Mouse (Mus musculus) neural tube, embryonic 14.5 days (tissue): ENCODE measurements around the gene Arrdc4. TPM values are rescaled to one million over a fixed set of nuclear protein-coding genes. Genes with fewer than 3 reads are reported as not detected.

Source experiments
- ATAC-seq: fragments of 200-750 bp; cut with Nextera tagmentation; 2 replicates; pipeline ENCODE4 v1.8.0; 2017; ENCODE audit warnings: low read depth, mild to moderate bottlenecking, moderate TSS enrichment, moderate library complexity
- H3K27ac ChIP-seq: fragments of 300-500 bp; sonication (generic); 2 replicates; pipeline ENCODE4 v1.5.1; 2014; ENCODE audit warnings: low read depth, mild to moderate bottlenecking, control low read depth, low read length, moderate library complexity, mixed read lengths
- H3K27me3 ChIP-seq: fragments of 300-500 bp; sonication (generic); 2 replicates; pipeline ENCODE4 v1.6.1; 2014; ENCODE audit warnings: low read length; ENCODE audit not compliant: control insufficient read depth, insufficient read depth
- H3K36me3 ChIP-seq: fragments of 300-500 bp; sonication (generic); 2 replicates; pipeline ENCODE4 v1.6.1; 2014; ENCODE audit warnings: low read length, mixed read lengths; ENCODE audit not compliant: control insufficient read depth, insufficient read depth
- H3K4me1 ChIP-seq: fragments of 300-500 bp; sonication (generic); 2 replicates; pipeline ENCODE4 v1.6.1; 2014; ENCODE audit warnings: low read length; ENCODE audit not compliant: control insufficient read depth, insufficient read depth
- H3K4me2 ChIP-seq: fragments of 300-500 bp; sonication (generic); 2 replicates; pipeline ENCODE4 v1.6.1; 2014; ENCODE audit warnings: mild to moderate bottlenecking, low read depth, low read length, control low read depth
- H3K4me3 ChIP-seq: fragments of 300-500 bp; sonication (generic); 2 replicates; pipeline ENCODE4 v1.5.1; 2014; ENCODE audit warnings: low read depth, low read length, control low read depth, mixed read lengths
- H3K9ac ChIP-seq: fragments of 300-500 bp; sonication (generic); replicated peaks from 2 replicates; pipeline ENCODE4 v1.6.1; 2014; ENCODE audit warnings: low read depth, mild to moderate bottlenecking, control low read depth, low read length, mixed read lengths
- H3K9me3 ChIP-seq: fragments of 300-500 bp; sonication (generic); 2 replicates; pipeline ENCODE4 v1.6.1; 2016; ENCODE audit warnings: low read length; ENCODE audit not compliant: control insufficient read depth
- WGBS: fragments of 180-500 bp; shearing (Covaris S2); extraction: QIAGEN DNeasy Blood & Tissue Kit; methylation state at CpG from one replicate; pipeline ENCODE4 v1.1.7; 2014; 5-methylcytosine and 5-hydroxymethylcytosine counted together
- polyA plus RNA-seq: library from polyadenylated mRNA; unstranded; fragments of >200 nt; fragmentation: Nextera tagmentation; extraction: Ambion mirVana; gene quantifications from 2 replicates; pipeline ENCODE4 v1.2.1, GENCODE M21; 2014

Arrdc4 gene
- polyA plus RNA-seq, result 29.6 and 32.6 TPM in 2 replicates

DNA sequence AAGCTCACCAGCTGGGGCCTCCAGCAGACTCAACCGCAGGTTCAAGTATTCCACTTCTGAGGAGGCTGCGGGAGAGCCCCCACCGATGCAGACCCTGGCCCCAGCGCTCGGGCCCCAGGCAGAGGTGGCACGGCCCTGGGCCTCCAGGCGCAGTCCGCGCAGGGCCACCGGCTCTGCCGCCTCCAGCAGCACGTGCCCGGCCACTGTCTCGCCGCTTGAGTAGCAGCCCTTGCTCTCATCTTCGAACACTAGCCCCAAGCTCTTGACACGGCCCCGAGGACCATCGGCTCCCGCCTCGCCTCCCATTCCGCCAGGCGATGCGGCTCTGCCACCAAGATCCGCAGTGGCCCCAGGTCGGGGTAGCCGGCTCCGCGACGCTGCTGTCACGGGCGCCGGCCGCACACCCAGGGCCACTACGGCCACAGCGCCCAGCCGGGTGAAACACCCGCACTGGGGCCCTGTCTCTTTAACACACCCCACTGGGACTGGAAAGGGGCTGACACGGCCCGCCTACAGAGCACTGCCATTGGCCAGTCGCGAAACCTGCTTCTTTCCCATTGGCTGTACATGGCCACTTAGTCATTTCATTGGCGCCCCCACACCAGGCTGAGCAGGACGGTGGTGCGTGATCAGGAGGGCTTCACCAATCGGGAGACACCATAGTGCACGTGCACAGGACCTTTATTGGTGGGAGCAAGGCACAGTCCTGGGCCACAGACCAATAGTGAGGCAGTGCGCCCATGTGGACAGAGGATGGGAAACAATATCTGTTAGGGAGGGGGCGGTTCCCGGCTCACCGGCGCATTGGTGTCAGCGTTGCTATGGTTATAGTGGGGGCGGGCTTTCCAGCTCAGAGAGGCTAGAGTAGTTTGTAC lies at the start of gene Arrdc4:
Gene Arrdc4 (minus strand): TSS at position 481 of the 875 bp plus-strand sequence.
- H3K4me2 ChIP-seq, result peak within 1 kb of the TSS; percentile 76
- no peaks in the 10 kb centered on the region for H3K9me3 ChIP-seq
- H3K27me3 ChIP-seq, result no peaks in the 10 kb centered on the region
- H3K36me3 ChIP-seq, result peaks cover 8% of the 10 kb centered on the region; the same call in 1 of the 2 replicates
- H3K27ac ChIP-seq, result peak within 1 kb of the TSS; percentile 61
- peak; percentile 100 for ATAC-seq
- under 1% methylated on average over 54 of the region's 54 CpGs for WGBS
- H3K4me1 ChIP-seq, result peaks cover 11% of the 10 kb centered on the region
- peak within 1 kb of the TSS; percentile 88 for H3K9ac ChIP-seq
- peak within 1 kb of the TSS; percentile 64 for H3K4me3 ChIP-seq

DNA sequence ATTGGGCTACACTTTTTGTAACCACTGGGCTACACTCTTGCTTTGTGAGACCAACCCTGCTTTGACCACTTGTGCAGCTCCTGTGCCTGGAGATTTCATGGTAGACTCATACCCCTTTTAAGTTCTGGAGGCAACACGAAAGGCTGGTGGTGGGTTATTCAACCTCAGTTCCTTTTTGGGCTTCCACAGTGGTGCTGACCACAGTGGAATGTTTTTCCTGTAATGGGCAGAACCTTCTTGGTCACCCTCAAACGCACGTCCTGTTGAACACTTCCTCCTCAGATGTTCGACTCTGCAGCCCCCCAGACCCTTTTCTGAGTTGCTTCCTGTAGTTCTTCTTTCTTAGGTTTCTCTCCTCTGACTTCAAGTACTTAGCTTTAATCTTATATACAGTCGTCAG lies 46.5 kb upstream of the Arrdc4 start:
- no peaks in the 10 kb centered on the region for H3K4me1 ChIP-seq
- H3K36me3 ChIP-seq, result no peaks in the 10 kb centered on the region
- WGBS, result 83% methylated on average over 5 of the region's 5 CpGs
- no peak overlapping the region for H3K4me3 ChIP-seq
- H3K27me3 ChIP-seq, result no peaks in the 10 kb centered on the region
- no peak overlapping the region for H3K9ac ChIP-seq
- H3K27ac ChIP-seq, result no peak overlapping the region
- H3K9me3 ChIP-seq, result no peaks in the 10 kb centered on the region
- no peak for ATAC-seq
- no peak overlapping the region for H3K4me2 ChIP-seq

DNA sequence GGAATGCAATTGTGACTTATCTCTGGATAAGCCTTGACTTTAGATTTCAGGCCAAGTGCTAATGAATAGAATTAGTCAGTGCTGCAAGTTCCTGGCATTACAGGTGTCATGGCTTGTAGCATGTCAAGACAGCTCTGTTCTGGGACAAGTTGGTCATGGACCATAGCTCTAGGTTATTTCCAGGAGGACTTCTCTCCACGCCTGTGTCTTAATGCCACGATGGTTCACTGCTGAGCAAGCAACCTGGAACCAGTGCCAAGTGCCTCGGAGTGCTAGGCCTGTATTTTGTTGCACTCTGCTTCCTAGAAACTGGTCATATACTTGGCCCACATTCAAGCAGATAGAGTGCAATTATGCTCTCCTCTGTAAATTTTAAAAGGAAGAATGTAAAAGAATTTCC lies 39.7 kb upstream of the Arrdc4 start:
- no peak overlapping the region for H3K4me3 ChIP-seq
- H3K4me2 ChIP-seq, result no peak overlapping the region
- H3K27ac ChIP-seq, result no peak overlapping the region
- no peaks in the 10 kb centered on the region for H3K4me1 ChIP-seq
- H3K27me3 ChIP-seq, result no peaks in the 10 kb centered on the region
- no peak for ATAC-seq
- WGBS, result 94% methylated on average over 3 of the region's 3 CpGs
- H3K36me3 ChIP-seq, result no peaks in the 10 kb centered on the region
- no peak overlapping the region for H3K9ac ChIP-seq
- no peaks in the 10 kb centered on the region for H3K9me3 ChIP-seq

DNA sequence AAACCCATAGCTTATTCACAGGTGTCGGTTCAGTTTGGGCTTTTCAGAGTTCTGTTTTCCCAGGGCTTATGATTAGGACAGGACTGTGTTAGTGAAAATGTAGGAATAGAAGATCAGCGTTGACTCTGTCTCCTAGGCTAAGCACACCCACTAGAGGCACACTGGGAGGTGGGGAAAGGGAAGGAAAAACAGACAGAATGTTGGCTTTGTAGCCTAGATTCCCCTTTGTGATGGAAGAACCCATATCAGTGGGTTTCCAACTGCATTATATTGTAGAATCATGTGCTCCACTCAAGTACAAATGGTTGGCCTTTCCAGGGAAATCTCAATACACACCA lies 22.7 kb upstream of the Arrdc4 start:
- 89% methylated on average over 2 of the region's 2 CpGs for WGBS
- H3K36me3 ChIP-seq, result no peaks in the 10 kb centered on the region
- ATAC-seq, result no peak
- H3K4me2 ChIP-seq, result no peak overlapping the region
- H3K4me1 ChIP-seq, result no peaks in the 10 kb centered on the region
- no peak overlapping the region for H3K9ac ChIP-seq
- H3K27me3 ChIP-seq, result no peaks in the 10 kb centered on the region
- H3K9me3 ChIP-seq, result no peaks in the 10 kb centered on the region
- H3K27ac ChIP-seq, result no peak overlapping the region
- no peak overlapping the region for H3K4me3 ChIP-seq

DNA sequence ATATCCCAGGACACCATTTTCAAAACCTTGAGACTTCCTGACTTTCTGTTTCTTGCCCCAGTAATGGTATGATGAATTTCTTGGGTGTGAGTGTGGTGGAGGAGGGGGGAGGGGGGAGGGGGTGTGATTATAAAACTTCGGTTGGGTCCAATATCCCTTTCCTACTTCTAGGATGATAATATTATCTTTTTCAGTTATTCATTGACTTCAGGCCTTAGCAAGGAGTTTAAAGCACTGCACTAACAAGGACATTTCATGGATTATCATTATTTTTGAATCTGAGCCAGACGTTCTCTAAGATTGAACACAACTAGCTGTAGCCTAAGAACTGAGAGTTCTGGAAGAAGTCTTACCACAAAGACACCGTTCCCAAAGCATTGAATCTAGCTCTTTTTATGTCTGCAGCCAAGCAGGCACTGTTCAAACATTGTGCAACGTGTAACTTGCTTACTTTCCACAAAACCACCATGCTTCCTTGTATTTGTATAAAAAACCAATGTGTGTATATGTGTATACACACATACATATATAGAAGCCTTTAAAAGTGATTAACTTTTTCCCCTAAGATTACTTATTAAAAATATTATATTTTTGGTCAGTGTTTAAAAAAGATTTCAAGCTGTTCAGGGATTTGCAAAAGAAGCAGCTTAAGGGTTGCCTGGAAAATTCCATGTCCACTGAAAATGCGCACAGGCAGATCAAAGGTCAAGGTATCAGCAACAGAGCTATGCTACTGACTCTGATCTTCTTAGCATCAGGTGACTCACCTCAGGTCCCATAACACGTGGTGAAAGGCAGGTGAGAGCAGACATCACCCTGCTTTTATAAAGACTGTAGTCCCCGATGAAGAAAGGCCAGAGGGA lies 22.1 kb upstream of the Arrdc4 start:
- no peaks in the 10 kb centered on the region for H3K4me1 ChIP-seq
- no peaks in the 10 kb centered on the region for H3K9me3 ChIP-seq
- H3K9ac ChIP-seq, result no peak overlapping the region
- H3K4me3 ChIP-seq, result no peak overlapping the region
- H3K27me3 ChIP-seq, result no peaks in the 10 kb centered on the region
- WGBS, result 82% methylated on average over 7 of the region's 7 CpGs
- H3K4me2 ChIP-seq, result no peak overlapping the region
- no peak for ATAC-seq
- no peak overlapping the region for H3K27ac ChIP-seq
- no peaks in the 10 kb centered on the region for H3K36me3 ChIP-seq

DNA sequence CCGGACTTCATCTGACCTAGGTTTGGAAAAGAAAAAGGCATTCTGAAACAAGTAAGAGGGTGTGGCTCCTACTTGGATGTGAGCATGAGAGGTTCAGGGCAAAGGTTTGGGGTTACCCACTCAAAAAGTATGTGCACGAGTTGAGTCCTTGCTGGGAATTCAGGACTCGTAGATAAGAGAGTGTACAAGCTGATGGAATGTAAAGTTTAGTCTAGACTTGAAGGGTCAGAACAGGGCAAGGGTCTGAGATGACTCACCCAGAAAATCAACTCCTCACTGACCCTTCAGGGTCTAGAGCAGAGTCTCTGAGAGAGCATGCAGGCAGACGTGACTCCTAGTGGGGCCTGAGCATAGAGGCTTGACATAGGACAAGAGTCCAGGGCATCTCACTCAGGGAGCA lies 16.9 kb upstream of the Arrdc4 start:
- Histone ChIP-seq H3K9ac (no peak overlapping the region), H3K4me3 (no peak overlapping the region), H3K9me3 (no peaks in the 10 kb centered on the region), H3K4me1 (no peaks in the 10 kb centered on the region), H3K4me2 (no peak overlapping the region), H3K27ac (no peak overlapping the region), H3K27me3 (no peaks in the 10 kb centered on the region), H3K36me3 (no peaks in the 10 kb centered on the region)
- WGBS, result 91% methylated on average over 4 of the region's 4 CpGs
- no peak for ATAC-seq

DNA sequence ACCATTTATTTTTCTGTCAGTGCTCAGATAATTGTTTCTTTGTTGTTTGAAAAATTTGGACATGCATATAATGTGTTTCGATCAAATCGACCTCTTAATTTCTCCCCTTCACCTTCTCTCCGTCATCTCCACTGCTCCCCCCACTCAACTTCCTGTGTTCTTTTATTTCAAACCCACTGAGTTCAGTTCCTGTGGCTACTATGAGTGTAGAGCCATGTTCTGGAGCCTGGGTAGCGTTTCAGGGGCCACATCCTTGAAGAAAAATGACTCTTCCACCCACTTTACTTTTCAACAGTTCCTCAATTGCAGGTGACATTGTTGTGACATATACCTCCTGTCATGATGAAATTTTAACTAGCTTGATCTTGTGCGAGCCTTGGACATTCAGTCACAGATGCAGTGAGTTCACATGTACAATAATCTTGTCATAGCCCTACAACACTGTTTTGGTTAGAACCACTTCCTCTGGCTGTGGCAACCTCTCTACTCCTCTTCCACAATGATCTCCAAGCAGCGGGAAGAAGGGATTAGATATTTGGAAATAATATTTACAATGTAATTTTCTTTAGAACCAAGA lies 10.2 kb upstream of the Arrdc4 start:
- Histone ChIP-seq H3K4me2 (no peak overlapping the region), H3K4me3 (no peak overlapping the region), H3K27me3 (no peaks in the 10 kb centered on the region), H3K9me3 (no peaks in the 10 kb centered on the region), H3K27ac (no peak overlapping the region), H3K36me3 (no peaks in the 10 kb centered on the region), H3K4me1 (no peaks in the 10 kb centered on the region), H3K9ac (no peak overlapping the region)
- WGBS, result 86% methylated on average over 6 of the region's 6 CpGs
- ATAC-seq, result no peak

DNA sequence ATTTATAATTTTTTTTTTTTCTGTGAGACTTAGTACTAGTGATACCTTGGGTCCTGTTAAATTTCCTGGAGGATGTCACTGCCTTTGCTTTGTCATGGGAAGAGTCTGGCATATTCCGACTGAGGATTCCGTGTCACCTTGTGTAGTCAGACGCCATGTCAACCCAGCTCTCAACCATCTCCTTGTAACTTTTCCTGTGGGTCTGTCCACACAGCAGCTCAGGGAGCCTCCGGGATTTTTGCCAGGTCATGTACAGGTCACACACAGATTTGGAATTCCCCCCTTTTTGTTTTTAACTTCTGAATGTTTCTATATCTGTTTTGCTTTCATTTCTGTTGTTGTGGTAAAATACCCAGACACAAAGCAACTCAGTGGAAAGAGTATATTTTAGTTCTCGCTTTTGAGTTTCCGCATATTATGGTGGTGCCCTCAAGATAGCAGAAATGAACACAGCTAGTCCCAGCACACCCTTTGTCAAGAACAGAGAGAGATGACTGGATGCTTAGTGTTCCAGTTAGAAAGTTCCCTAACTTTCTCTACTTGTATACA lies 7.7 kb upstream of the Arrdc4 start:
- no peak overlapping the region for H3K4me3 ChIP-seq
- no peaks in the 10 kb centered on the region for H3K27me3 ChIP-seq
- ATAC-seq, result no peak
- no peaks in the 10 kb centered on the region for H3K36me3 ChIP-seq
- H3K9me3 ChIP-seq, result no peaks in the 10 kb centered on the region
- 94% methylated on average over 6 of the region's 6 CpGs for WGBS
- no peak overlapping the region for H3K4me2 ChIP-seq
- no peak overlapping the region for H3K27ac ChIP-seq
- H3K9ac ChIP-seq, result no peak overlapping the region
- no peaks in the 10 kb centered on the region for H3K4me1 ChIP-seq
